Mouse (Mus musculus): ENCODE measurements at regions not wholly inside any gene's neighbourhood (a gene's known extent, or its start where the extent isn't known, plus 50 kb on each side); places are given as distances from the start of the nearest gene placed in this dataset.

DNA sequence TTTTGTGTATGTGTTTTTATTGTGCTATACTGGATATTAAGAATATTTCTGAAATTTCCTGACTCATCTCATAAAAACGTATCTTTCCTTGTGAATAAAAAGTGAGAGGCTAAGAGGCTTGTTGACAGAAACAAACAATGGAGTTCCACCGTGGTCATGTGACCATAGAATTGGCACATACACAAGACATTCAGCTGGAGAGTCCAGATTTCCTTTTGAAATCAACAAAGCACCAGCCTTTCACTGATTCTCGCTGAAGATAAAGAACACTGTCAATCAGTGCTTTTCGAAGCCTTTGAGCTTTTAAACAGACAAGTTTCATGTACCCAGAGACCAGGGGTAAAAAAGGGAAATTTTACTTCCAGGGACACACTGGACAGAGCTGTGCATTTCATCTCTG lies 80.3 kb upstream of the Bet1 start:
- TF ChIP-seq POLR2A (IDR thresholded peaks at IDR 0.05; ENCODE audit: insufficient read depth, low read depth, low read length) (no peak), EP300 (IDR thresholded peaks at IDR 0.05; ENCODE audit: insufficient read depth, low read depth, low read length) (no peak)

All from heart, adult 2 months (tissue).